Mouse (Mus musculus): Measurements from ENCODE around the gene Dusp9.

Gene Dusp9

DNA sequence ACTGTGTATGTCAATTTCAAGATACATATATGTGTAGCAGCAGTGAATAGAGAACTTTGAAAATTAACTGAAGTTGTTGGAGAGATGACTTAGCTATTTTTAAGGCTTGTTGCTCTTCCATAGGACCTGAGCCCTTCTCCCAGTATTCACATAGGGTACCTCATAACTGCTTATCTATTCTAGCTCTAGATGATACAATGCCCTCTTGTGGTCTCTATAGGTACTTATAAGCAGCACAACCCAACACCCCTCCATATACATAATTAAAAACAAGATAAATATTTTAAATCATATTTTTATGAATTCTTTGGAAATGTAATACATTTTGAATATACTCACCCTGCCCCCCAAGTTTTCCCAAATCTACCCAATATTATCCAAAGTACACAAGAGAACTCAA is 23.9 kb downstream of the Dusp9 start:
- no peak for DNase-seq (ENCODE audit: low spot score in 2 of 2)

DNA sequence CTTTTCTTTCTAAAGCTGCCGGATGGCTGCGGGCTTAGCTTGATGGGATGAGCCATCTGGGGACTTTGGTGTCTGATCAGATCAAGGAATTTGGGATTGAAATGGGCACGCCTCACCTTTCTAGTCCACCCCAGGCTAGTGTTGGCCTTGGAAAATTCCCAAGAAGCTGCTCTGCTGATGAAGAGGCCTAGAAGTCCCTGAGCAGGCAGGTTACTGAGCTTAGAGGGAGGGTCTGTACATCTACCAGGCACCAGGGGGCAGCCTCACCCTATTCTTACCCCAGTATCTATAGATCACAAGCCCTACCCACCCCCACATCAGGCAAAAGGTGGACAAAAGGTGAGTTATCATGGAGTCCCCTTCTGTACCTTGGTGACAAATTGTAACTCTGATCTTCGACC is 32.8 kb downstream of the Dusp9 start:
- DNase-seq (ENCODE audit: low spot score in 2 of 2) = peak in 1 of 2 experiments; percentile 41

DNA sequence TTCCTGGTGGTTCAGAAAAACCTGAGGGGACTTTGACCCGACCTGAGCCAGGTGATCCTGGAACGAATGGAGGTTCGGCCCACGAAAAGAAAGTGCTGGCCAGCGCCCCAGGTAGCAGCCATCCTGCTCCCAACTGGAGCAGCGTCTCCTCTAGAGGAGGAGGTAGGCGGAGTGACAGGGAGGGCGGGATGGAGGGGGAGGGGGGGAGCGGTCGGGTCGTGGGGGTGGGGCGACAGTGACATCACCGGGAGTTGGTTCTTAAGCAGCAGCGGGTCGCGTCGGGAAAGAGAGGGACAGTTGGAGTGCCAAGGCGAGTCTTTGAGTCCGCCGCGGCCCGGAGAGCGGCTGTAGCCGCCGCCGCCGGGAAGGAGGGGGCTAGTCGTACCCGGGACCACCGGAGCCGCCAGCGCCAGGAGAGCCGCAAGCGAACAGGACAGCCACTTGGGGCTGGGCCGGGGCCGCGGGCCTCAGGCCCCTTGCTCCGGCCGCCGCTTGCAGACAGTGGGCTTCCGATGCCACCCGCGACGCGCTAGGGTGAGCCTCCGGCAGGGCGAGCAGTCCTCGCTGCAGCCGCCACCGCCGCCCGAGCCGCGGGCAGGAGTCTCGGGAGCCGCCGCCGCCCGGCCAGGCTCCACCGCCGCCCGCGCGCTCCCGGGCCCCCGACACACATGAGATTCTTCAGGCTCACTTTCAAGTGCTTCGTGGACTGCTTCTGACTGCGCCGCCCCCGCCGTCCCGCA is 33.8 kb downstream of the Dusp9 start, which contains the start of gene Slc6a8:
Gene Slc6a8, plus strand, starts transcription at position 272 of the 740 bp plus-strand sequence.
- peak; percentile 39 to 66 for DNase-seq (ENCODE audit: low spot score in 2 of 2)

DNA sequence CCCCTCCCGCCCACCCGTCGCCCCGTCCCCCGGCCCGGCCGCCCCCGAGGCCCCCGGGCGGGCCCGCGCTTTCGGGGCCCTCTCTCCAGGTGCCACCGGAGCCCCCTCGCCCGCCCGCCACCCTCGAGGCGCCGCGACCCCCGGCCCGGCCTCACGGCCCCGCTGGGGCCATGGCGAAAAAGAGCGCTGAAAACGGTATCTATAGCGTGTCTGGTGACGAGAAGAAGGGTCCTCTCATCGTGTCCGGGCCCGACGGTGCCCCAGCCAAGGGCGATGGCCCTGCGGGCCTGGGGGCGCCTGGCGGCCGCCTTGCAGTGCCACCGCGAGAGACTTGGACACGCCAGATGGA is 34.4 kb downstream of the Dusp9 start:
- no peak for DNase-seq (ENCODE audit: low spot score in 2 of 2)

DNA sequence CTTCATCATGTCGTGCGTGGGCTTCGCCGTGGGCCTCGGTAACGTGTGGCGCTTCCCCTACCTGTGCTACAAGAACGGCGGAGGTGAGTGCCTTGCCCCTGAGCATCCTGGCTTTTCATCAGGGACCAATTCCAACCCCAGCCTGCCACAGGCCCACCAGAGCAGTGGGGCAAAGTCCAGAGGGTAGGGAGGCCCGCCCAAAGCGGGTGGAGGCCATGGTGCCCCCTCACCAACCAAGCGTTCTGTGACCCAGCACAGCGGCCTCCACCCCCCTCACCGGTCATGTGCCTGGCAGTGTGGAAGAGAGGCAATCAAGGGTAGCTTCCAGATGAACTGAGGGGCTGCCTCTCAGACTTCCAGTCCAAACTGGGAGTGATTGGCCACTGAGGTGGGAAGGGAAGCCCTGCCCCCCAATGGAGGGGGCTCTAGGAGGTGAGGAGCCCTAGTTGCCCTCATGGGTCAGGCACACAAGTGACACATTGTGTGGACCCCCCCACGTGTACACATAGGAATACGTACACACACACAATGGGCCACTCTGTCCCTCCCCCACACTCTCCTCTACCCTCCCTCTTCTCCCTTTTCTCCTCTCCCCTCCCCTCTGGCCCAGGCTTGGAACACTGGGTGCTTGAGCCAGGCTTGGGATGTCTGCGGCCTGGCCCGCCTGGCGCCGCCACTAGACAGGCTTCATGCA is 34.9 kb downstream of the Dusp9 start:
- DNase-seq (ENCODE audit: low spot score in 2 of 2) = no peak

DNA sequence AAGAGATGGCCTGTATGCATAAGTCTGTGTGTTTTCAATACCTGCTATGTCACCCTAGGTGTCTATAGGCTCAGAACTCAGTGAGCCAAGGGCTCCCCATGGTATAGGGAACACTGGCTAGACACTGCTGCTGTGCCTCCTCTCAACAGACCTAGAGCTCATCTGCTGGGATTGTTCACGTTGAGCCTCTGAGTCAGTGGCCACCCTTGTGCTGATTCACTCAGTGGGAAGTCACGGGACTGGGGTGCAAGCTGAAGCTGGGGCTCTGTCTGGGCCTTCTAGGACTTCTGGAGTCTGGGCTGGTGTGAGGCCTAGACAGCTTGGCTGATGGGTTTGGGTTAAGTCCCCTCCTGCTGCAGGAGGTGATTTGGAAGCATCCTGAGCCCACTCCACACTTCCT is 36.0 kb downstream of the Dusp9 start:
- no peak for DNase-seq (ENCODE audit: low spot score in 2 of 2)

DNA sequence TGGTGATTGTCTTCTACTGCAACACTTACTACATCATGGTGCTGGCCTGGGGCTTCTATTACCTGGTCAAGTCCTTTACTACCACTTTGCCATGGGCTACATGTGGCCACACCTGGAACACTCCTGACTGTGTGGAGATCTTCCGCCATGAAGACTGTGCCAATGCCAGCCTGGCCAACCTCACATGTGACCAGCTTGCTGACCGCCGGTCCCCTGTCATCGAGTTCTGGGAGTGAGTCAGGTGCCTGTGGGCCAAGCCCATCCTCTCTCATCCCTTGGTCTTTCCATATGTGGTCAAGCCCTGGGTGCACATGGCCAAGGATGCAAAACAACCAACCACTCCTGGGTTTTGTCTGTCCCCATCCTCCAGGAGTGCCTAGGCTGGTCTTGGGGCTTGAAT is 37.4 kb downstream of the Dusp9 start:
- DNase-seq (ENCODE audit: low spot score in 2 of 2) = no peak

DNA sequence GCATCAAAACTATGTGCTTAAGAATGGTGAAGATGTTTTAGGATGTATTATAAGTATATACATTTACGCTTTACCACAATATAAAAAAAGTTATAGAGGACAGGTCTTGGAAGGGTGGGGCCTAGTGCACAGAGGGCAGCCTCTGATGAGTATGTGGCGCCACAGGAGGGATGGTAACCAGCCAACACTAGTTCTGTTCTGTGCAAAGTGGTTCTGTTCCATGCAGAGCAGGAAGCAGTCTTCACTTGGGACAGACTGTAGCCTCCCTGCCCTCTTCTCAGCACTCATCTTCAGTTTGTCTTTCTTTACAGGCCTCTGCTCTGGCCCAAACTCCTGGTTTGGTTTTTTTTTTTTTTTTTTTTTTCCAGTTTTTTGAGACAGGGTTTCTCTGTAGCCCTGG is 44.9 kb downstream of the Dusp9 start:
- DNase-seq (ENCODE audit: low spot score in 2 of 2) = no peak

DNA sequence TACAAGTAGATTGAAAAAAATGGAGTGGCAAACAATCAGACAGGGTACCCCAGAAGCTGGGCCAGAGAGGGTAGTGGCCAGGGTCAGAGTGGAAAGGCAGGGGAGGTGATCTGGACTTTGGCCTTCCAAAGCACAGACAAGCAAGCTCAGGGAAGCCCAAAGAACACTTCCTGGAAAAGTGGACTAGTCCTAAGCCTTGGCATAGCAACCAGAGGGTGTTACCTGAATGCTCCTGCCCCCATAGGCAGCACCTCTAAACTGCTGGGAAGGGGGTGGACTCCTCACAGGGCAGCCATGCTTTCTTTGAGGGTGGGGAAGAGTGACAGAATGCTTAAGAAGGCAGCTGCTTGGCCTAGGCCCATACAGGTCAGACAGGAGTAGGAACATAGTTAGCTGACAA is 45.8 kb downstream of the Dusp9 start:
- no peak for DNase-seq (ENCODE audit: low spot score in 2 of 2)

DNA sequence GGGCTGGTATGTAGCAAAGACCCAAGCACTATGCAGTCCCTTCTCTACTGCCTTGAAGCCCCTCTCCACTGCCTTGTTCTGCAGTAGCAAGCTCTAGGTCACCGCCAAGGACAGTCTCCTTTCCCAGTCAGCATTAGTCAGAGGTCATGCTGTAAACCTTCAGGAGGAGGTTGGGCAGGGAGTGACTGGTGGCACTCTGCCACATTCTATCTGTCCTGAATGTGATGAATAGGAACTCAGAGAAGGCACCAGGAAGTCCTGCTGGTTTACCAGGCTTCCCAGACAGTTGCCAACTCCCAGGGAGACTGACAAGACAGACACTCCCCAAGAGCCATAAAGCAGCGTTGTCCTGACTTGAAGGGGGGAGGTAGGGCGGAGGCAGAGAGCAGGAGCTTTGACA is 46.4 kb downstream of the Dusp9 start:
- peak; percentile 33 to 41 for DNase-seq (ENCODE audit: low spot score in 2 of 2)

DNA sequence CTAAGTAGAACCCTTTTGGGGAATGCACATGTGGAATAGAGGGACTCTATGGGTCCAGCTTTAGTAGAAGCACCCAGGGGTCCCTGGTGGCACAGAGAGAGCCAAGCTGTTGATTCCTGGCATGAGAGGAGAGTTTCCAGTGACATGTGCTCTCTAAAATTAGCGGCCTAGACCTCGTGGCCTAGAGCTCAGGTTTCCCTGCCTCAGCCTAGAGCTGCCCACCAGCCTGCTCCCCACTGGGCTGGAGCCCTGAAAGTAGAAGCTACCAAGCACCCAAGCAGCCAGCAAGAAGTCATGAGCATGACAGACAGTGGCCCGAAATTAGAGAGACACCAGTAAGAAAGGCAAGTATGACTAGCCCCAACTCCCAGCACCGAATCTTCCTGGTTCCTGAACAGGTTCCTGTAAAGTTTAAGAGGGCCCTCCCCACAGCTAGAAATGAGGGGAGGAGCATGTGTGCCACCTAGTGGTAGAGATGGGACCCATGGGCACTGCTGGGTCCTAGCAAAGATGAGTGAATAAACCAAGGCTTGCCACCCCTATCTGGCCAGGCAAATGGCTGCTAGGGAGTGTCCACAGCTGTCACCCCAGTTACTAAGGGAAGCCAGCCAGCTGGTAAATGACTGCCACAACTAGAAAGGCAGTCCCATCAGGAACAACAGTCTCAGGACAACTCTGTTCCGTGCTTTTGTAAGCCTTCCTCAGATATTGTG is 51.9 kb downstream of the Dusp9 start:
- peak in 1 of 2 experiments; percentile 52 for DNase-seq (ENCODE audit: low spot score in 2 of 2)

Data from urinary bladder, postnatal 36 days (tissue).